Mouse (Mus musculus) forebrain, postnatal 0 days (tissue): ENCODE results near the gene Rbx1. TPM values are rescaled to one million over a fixed set of nuclear protein-coding genes. Genes with fewer than 3 reads are reported as not detected.

Experiments
- ATAC-seq: fragments of 200-750 bp; cut with Nextera tagmentation; 2 replicates; pipeline ENCODE4 v1.8.0; 2017; ENCODE audit warnings: mild to moderate bottlenecking, moderate library complexity
- DNase-seq: peaks from one replicate; pipeline ENCODE4 v3.0.0-alpha.2; 2015
- H3K27ac ChIP-seq: fragments of 300-500 bp; sonication (generic); 2 replicates; pipeline ENCODE4 v1.5.1; 2014; ENCODE audit warnings: low read depth, mild to moderate bottlenecking, antibody characterized with exemption, low read length, moderate library complexity, mixed read lengths
- H3K27me3 ChIP-seq: fragments of 300-500 bp; sonication (generic); 2 replicates; pipeline ENCODE4 v1.6.1; 2014; ENCODE audit warnings: mild to moderate bottlenecking, low read length, mixed read lengths; ENCODE audit not compliant: insufficient read depth
- H3K36me3 ChIP-seq: fragments of 300-500 bp; sonication (generic); 2 replicates; pipeline ENCODE4 v1.6.1; 2014; ENCODE audit warnings: mild to moderate bottlenecking, moderate library complexity; ENCODE audit not compliant: insufficient read depth
- H3K4me1 ChIP-seq: fragments of 300-500 bp; sonication (generic); 2 replicates; pipeline ENCODE4 v1.6.1; 2014; ENCODE audit warnings: antibody characterized with exemption; ENCODE audit not compliant: insufficient read depth
- H3K4me2 ChIP-seq: fragments of 300-500 bp; sonication (generic); 2 replicates; pipeline ENCODE4 v1.6.1; 2014; ENCODE audit warnings: low read depth, mild to moderate bottlenecking, moderate library complexity
- H3K4me3 ChIP-seq: fragments of 300-500 bp; sonication (generic); 2 replicates; pipeline ENCODE4 v1.5.1; 2014; ENCODE audit warnings: low read depth, low read length, mixed read lengths
- H3K9ac ChIP-seq: fragments of 300-500 bp; sonication (generic); 2 replicates; pipeline ENCODE4 v1.6.1; 2014; ENCODE audit warnings: mild to moderate bottlenecking
- H3K9me3 ChIP-seq: fragments of 300-500 bp; sonication (generic); 2 replicates; pipeline ENCODE4 v1.6.1; 2016; ENCODE audit warnings: low read length
- CTCF ChIP-seq: sonication (generic); IDR thresholded peaks from 2 replicates; pipeline ENCODE4 v1.5.1; 2016; ENCODE audit warnings: antibody characterized with exemption, control low read depth, low read depth
- WGBS: fragments of 180-500 bp; shearing (Covaris S2); extraction: QIAGEN DNeasy Blood & Tissue Kit; methylation state at CpG from one replicate; pipeline ENCODE4 v1.1.7; 2014; 5-methylcytosine and 5-hydroxymethylcytosine counted together
- polyA plus RNA-seq: library from polyadenylated mRNA; unstranded; fragments of >200 nt; fragmentation: Nextera tagmentation; extraction: Ambion mirVana; gene quantifications from 2 replicates; pipeline ENCODE4 v1.2.1, GENCODE M21; 2015
- total RNA-seq: library from RNA; depleted of rRNA; stranded (reverse); fragments of >200 nt; gene quantifications from 2 replicates; pipeline ENCODE4 v1.2.3, GENCODE M21; 2014

Gene Rbx1
- total and polyA plus RNA-seq, 2 experiments from 2014 or later = 193 to 446 TPM

DNA sequence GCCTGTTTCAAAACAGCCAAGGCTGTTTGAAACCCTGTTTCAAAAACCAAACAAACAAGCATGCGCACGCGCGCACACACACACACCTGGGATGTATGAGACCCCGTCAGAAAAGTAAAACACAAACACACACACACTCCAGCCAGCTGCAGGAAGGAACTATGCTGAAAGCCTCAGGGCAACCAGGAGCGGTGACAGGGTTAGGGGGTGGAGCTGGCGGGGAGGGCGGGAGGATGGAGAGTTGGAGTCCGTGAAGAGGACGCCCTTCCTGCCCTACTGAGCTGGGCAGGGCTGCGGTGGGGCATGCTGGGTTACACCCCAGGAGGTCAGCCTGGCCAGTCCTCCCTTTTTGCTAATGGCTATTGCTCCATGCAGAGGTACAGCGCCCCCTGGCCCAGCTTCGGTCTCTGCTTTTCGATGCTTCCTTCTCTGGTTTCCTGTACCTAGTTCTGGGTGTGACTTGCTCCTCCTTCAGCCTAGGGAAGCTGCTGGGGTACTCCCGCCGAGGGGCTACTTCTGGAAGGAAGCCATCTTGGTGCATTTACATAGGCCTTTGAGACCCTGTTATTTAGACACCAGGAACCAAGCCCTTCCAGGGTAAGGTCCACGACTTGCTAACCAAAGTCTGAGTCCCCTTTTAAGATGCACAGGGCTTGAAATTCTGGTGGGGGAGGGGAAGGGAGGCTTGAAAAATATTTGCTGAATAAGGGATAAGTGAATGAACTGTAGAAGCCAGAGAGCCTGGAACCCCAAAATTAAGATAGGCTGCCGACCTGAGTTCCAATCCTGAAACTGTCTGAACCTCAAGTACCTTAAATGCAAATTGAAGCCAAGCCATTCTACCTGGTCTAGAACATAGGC is 48.2 kb downstream of the Rbx1 start:
- DNase-seq = no peak
- H3K36me3 ChIP-seq = no peaks in the 10 kb centered on the region
- no peak overlapping the region for H3K27ac ChIP-seq
- no peaks in the 10 kb centered on the region for H3K4me1 ChIP-seq
- H3K27me3 ChIP-seq = no peaks in the 10 kb centered on the region
- no peaks in the 10 kb centered on the region for H3K9me3 ChIP-seq
- 14% methylated on average over 18 of the region's 18 CpGs for WGBS
- ATAC-seq = peak; percentile 45
- TF ChIP-seq CTCF = peak; percentile 60
- H3K4me2 ChIP-seq = peak overlapping the region; percentile 48
- H3K9ac ChIP-seq = no peak overlapping the region
- H3K4me3 ChIP-seq = peak overlapping the region; percentile 22

DNA sequence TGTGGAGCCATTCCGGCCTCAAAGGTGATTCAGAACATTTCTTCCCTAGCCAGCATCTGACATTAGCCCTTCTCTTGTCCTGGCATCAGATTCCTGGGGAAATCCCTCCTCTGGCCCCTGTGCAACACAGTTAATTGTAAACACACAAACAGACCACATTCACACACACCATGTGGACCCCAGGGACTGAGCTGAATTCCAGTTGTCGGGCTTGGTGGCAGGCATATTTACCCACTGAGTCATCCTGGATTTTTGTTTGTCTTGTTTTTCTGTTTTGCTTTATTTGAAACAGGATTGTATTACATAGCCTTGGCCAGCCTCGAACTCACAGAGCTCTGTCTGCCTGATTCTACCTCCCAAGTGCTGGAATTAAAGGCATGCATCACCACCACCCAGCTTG is 49.1 kb downstream of the Rbx1 start:
- H3K4me2 ChIP-seq = no peak overlapping the region

DNA sequence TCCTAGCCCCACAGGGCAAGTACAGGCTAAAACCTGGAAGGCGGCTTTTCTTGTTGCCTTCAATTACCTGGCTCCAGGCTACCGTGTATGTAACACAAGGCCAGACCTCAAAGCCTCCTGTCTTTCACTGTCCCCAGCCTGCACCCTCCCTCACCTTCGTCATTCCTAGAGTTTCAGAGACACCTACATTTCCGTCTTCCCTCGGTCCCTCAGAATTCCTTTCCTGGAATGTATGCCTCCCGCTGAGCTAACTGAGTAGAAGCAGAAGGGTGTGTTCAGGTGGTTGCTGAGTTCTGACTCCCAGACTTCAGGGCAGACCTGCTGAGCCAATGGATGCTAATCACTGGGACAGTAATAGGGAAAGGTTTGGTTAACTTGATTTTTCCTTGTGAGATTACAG is 51.9 kb downstream of the Rbx1 start:
- DNase-seq (no peak), ATAC-seq (no peak)
- Histone ChIP-seq H3K36me3 (no peaks in the 10 kb centered on the region), H3K4me1 (no peaks in the 10 kb centered on the region), H3K27ac (no peak overlapping the region), H3K4me3 (no peak overlapping the region), H3K9me3 (no peaks in the 10 kb centered on the region), H3K9ac (no peak overlapping the region), H3K27me3 (no peaks in the 10 kb centered on the region), H3K4me2 (no peak overlapping the region)
- no peak for TF ChIP-seq CTCF
- 55% methylated on average over 6 of the region's 6 CpGs for WGBS

More for the DNA sequence above, 49.1 kb downstream of the Rbx1 start:
- Histone ChIP-seq H3K9me3 (no peaks in the 10 kb centered on the region), H3K4me3 (no peak overlapping the region), H3K9ac (no peak overlapping the region), H3K27ac (no peak overlapping the region), H3K27me3 (no peaks in the 10 kb centered on the region), H3K4me1 (no peaks in the 10 kb centered on the region), H3K36me3 (no peaks in the 10 kb centered on the region)
- no peak for DNase-seq
- no peak for TF ChIP-seq CTCF
- ATAC-seq = no peak
- 85% methylated on average over 3 of the region's 3 CpGs for WGBS

DNA sequence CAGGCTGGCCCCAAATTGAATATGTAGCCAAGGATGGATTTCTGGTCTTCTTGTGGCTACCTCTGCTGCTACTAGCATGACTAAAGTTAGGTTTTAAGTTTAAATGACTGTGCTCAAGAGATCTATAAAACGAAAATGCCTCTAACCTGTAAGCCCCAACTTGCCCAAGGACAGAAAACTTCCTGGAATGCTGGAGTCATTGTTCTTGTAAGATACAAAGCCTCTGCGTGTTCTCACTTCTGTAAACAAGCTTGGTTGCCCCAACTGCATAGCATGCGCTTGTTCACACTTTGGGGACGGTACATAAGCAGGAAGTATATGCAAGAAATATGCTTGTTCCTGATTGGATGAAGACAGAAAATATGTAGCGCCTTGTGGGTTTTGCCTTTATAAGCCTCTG is 52.7 kb downstream of the Rbx1 start:
- Histone ChIP-seq H3K4me1 (no peaks in the 10 kb centered on the region), H3K27ac (no peak overlapping the region), H3K9ac (no peak overlapping the region), H3K4me2 (no peak overlapping the region), H3K36me3 (no peaks in the 10 kb centered on the region), H3K27me3 (no peaks in the 10 kb centered on the region), H3K9me3 (no peaks in the 10 kb centered on the region), H3K4me3 (no peak overlapping the region)
- ATAC-seq (no peak), DNase-seq (no peak)
- no peak for TF ChIP-seq CTCF
- WGBS = 84% methylated on average over 5 of the region's 5 CpGs

DNA sequence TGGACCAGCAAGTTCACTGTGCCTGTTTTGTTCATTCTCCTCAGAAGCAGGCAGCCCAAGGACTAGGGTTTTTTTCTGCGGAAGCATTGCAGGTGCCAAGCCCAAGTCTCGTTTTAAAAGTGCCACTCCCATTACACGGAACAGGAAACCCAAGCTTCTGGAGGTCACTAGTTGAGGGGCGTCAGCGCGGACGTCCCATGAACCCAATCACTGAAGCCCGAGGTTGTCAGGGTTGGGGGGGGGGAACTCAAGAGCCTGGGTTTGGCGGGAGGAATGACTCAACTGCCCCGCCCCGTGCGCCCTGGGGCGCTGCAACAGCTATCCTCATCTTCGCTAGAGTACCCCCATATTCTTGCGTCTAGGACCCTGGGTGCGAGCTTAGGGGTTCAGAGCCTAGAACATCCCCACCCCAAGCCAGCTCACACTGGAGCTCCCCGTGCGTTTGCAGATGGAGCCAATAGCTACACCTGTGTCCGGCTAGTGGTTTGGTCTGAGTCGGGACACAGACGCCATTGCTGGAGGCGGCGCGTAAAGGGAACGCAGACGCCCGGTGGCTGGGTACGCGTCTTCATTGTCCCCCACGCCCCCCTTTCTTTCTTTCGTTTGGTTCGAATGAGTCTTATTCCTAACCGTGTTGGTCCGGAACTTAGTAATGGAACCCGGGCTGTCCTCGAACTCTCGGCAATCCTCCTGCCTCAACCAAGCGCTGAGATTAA is 56.1 kb downstream of the Rbx1 start:
- Histone ChIP-seq H3K27me3 (no peaks in the 10 kb centered on the region), H3K4me2 (peak overlapping the region; percentile 79), H3K27ac (peak overlapping the region; percentile 76), H3K9me3 (no peaks in the 10 kb centered on the region), H3K9ac (peak overlapping the region; percentile 61), H3K4me3 (peak overlapping the region; percentile 49), H3K36me3 (no peaks in the 10 kb centered on the region), H3K4me1 (no peaks in the 10 kb centered on the region)
- DNase-seq (peak; percentile 73), ATAC-seq (peak; percentile 50)
- WGBS = 1% methylated on average over 38 of the region's 38 CpGs
- TF ChIP-seq CTCF = no peak

DNA sequence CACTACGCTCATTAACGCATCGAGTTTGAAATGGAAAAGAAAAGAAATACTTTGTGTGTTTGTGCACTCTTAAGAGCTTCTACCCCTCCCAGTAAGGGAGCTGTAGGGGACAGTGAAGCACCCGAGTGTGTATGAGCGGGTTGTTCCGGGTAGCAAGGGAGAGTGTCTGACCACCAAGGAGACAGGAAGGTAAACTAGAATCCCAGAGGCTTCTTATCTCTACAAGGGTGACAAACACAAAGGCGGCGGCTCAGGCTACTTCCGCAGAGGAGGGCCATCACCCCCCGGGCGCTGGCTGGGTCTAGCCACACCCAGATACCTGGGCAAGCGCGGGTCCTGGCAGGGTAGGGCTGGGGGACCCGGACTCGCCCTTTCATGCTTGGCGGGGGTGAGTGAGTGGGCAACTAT is 56.7 kb downstream of the Rbx1 start:
- Histone ChIP-seq H3K27ac (peak overlapping the region; percentile 76), H3K9ac (peak overlapping the region; percentile 61), H3K4me1 (no peaks in the 10 kb centered on the region), H3K36me3 (no peaks in the 10 kb centered on the region), H3K4me3 (peak overlapping the region; percentile 49), H3K4me2 (peak overlapping the region; percentile 79), H3K27me3 (no peaks in the 10 kb centered on the region), H3K9me3 (no peaks in the 10 kb centered on the region)
- peak; percentile 40 for ATAC-seq
- under 1% methylated on average over 16 of the region's 16 CpGs for WGBS
- DNase-seq = no peak
- TF ChIP-seq CTCF = no peak
